Mouse (Mus musculus) limb, embryonic 14.5 days (tissue): ENCODE measurements around the gene Rps5. TPM values are rescaled to one million over a fixed set of nuclear protein-coding genes. Genes with fewer than 3 reads are reported as not detected.
A peak's percentile ranks its signal among the peaks of the same experiment; 100 is the strongest.
"Not testable (repeated sequence)": the region's sequence is repeated elsewhere in the genome, so short reads cannot be mapped to it uniquely, and the experiment has no call there.

Experiments used
- ATAC-seq: fragments of 200-750 bp; cut with Nextera tagmentation; 2 replicates; pipeline ENCODE4 v1.8.0; 2017; ENCODE audit warnings: low read depth, moderate number of reproducible peaks, moderate TSS enrichment; ENCODE audit not compliant: low FRiP score
- DNase-seq: peaks from one replicate; pipeline ENCODE4 v3.0.0-alpha.2; 2015; ENCODE audit warnings: low spot score
- H3K27ac ChIP-seq: fragments of 300-500 bp; sonication (generic); replicated peaks from 2 replicates; pipeline ENCODE4 v1.5.1; 2014; ENCODE audit warnings: low read depth, mild to moderate bottlenecking, low read length, moderate library complexity, mixed read lengths
- H3K27me3 ChIP-seq: fragments of 300-500 bp; sonication (generic); 2 replicates; pipeline ENCODE4 v1.6.1; 2014; ENCODE audit warnings: low read length, mixed read lengths; ENCODE audit not compliant: control insufficient read depth, insufficient read depth
- H3K36me3 ChIP-seq: fragments of 300-500 bp; sonication (generic); 2 replicates; pipeline ENCODE4 v1.6.1; 2014; ENCODE audit warnings: mild to moderate bottlenecking, low read length, moderate library complexity, mixed read lengths; ENCODE audit not compliant: control insufficient read depth, insufficient read depth
- H3K4me1 ChIP-seq: fragments of 300-500 bp; sonication (generic); 2 replicates; pipeline ENCODE4 v1.6.1; 2014; ENCODE audit warnings: antibody characterized with exemption, low read length, mixed read lengths; ENCODE audit not compliant: control insufficient read depth, insufficient read depth
- H3K4me2 ChIP-seq: fragments of 300-500 bp; sonication (generic); replicated peaks from 2 replicates; pipeline ENCODE4 v1.6.1; 2014; ENCODE audit warnings: low read depth, mild to moderate bottlenecking, low read length, moderate library complexity; ENCODE audit not compliant: severe bottlenecking
- H3K4me3 ChIP-seq: fragments of 300-500 bp; sonication (generic); replicated peaks from 2 replicates; pipeline ENCODE4 v1.5.1; 2014; ENCODE audit warnings: low read length
- H3K9ac ChIP-seq: fragments of 300-500 bp; sonication (generic); 2 replicates; pipeline ENCODE4 v1.6.1; 2014; ENCODE audit warnings: mild to moderate bottlenecking, low read depth, low read length, moderate library complexity; ENCODE audit not compliant: severe bottlenecking
- H3K9me3 ChIP-seq: fragments of 300-500 bp; sonication (generic); 2 replicates; pipeline ENCODE4 v1.6.1; 2016; ENCODE audit warnings: low read length; ENCODE audit not compliant: control insufficient read depth
- POLR2A ChIP-seq: fragments of 200-500 bp; IDR thresholded peaks from 2 replicates; pipeline ENCODE4 v1.8.0; 2012; ENCODE audit warnings: inconsistent platforms, mild to moderate bottlenecking, moderate library complexity, borderline replicate concordance; ENCODE audit not compliant: insufficient read depth, insufficient read length; ENCODE audit errors: extremely low read depth
- WGBS: fragments of 180-500 bp; shearing (Covaris S2); extraction: QIAGEN DNeasy Blood & Tissue Kit; methylation state at CpG from one replicate; pipeline ENCODE4 v1.1.7; 2014; 5-methylcytosine and 5-hydroxymethylcytosine counted together
- polyA plus RNA-seq, 2 experiments: library from polyadenylated mRNA; depleted of rRNA in 1 of 2; stranded (reverse) in 1 of 2; unstranded in 1 of 2; fragments of >200 nt; fragmentation: Nextera tagmentation in 1 of 2; extraction: Ambion mirVana in 1 of 2; gene quantifications; 2 replicates each; pipeline versions ENCODE4 v1.2.1 to v1.2.3; 2012 to 2014

Rps5 gene
- polyA plus RNA-seq, 2 experiments, result 1,509 to 3,045 TPM

DNA sequence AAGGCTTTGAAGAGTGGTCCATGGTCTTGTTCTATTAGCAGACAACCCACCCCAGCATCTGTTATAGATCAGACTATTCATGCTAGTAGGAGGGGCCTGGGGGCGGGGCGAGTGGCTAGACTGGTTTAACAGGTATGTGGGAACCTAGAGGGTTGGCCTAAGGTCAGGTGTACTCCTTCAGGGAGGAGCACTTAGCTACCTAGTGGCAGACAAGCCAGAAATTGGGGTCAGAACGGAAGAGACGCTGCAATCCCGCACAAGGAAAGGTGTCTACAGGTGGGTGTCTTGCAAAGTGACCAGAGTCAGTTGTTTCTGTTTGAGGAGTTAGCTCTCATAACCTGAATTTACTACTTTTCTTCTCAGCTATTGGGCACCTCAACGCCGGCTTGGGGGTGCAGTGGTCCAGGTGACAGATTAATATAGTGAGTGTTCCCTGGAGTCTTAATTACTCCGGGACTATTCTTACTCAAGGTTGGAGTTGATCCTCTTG is 5.1 kb downstream of the Rps5 start, which contains the start of gene Rnf225:
Gene Rnf225, plus strand, starts transcription at position 226 of the 490 bp plus-strand sequence.
- 20% methylated on average over 8 of the region's 8 CpGs for WGBS
- no peak within 1 kb of the TSS for H3K27ac ChIP-seq
- peaks cover 25% of the 10 kb centered on the region; the same call in 1 of the 2 replicates for H3K27me3 ChIP-seq
- ATAC-seq (peak; percentile 10; the same call in 1 of the 2 replicates), DNase-seq (peak; percentile 40)
- peak within 1 kb of the TSS; percentile 36 for H3K4me3 ChIP-seq
- H3K9me3 ChIP-seq, result no peaks in the 10 kb centered on the region
- no peak for TF ChIP-seq POLR2A
- H3K9ac ChIP-seq, result peak within 1 kb of the TSS; percentile 45
- H3K36me3 ChIP-seq, result peaks cover 42% of the 10 kb centered on the region
- H3K4me2 ChIP-seq, result peak within 1 kb of the TSS; percentile 53
- peaks cover 10% of the 10 kb centered on the region for H3K4me1 ChIP-seq

- DNase-seq (no peak), ATAC-seq (peak; percentile 42; the same call in 1 of the 2 replicates)
- peak overlapping the region; percentile 45 for H3K9ac ChIP-seq
- no peaks in the 10 kb centered on the region for H3K9me3 ChIP-seq
- H3K4me1 ChIP-seq, result peaks cover 8% of the 10 kb centered on the region
- 2% methylated on average over 53 of the region's 65 CpGs for WGBS
- H3K4me3 ChIP-seq, result peak overlapping the region; percentile 36
- H3K36me3 ChIP-seq, result peaks cover 42% of the 10 kb centered on the region
- H3K4me2 ChIP-seq, result peak overlapping the region; percentile 53
- peaks cover 25% of the 10 kb centered on the region; the same call in 1 of the 2 replicates for H3K27me3 ChIP-seq
- TF ChIP-seq POLR2A, result no peak
- H3K27ac ChIP-seq, result no peak overlapping the region
These were observed 5.9 kb downstream of the Rps5 start for GRCm38 (mm10) chr7:12927693-12928589.

DNA sequence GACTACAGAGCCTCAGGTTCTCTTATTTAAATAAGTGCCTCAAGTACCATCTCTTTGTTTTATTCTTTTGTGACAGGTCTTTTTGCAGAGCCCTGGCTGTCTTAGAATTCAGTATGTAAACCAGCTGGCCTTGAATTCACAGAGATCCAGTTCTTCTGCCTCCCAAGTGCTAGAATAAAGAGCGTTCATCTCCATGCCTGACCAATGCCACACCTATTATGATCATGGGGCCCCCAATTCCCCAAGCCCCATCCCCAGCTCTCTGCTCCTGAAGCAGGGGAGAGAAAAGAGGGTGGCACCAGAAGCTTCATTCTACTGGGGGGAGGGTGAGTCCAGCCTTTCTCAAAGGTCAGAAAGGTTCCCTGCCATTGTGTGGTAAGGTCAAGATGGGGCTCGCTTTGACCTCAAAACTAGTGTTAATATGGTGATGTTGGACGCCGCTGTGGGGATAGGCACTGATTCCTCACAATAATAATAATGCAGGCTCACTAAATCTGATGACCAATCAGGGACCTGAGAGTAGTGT is 11.6 kb downstream of the Rps5 start:
- DNase-seq, result no peak
- TF ChIP-seq POLR2A, result no peak
- 80% methylated on average over 4 of the region's 4 CpGs for WGBS

DNA sequence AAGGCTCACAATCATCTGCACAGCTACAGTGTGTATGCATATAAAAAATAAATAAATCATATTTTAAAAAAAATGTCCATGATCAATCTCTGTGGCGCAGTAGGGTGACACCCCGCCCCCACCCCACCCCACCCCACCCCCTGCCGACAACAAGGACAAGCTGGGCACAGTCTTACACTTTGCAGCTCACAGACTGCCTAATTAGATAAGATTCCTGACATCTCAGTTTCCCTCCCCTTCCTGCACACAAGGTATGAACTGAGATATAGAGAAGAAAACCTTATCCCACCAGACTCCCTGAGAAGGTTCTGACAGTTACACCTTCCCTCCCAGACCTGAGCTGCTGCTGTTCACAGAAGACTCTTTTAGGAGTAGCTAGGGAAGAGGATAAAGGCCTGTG is 12.7 kb downstream of the Rps5 start:
- ATAC-seq (no peak), DNase-seq (no peak)
- H3K4me3 ChIP-seq, result no peak overlapping the region
- no peaks in the 10 kb centered on the region for H3K9me3 ChIP-seq
- H3K9ac ChIP-seq, result no peak overlapping the region
- TF ChIP-seq POLR2A, result no peak
- H3K36me3 ChIP-seq, result no peaks in the 10 kb centered on the region
- H3K4me1 ChIP-seq, result no peaks in the 10 kb centered on the region
- no peak overlapping the region for H3K27ac ChIP-seq
- H3K4me2 ChIP-seq, result no peak overlapping the region
- H3K27me3 ChIP-seq, result no peaks in the 10 kb centered on the region
- WGBS, result 70% methylated on average over 3 of the region's 3 CpGs

More for the DNA sequence above, 11.6 kb downstream of the Rps5 start:
- H3K9me3 ChIP-seq, result no peaks in the 10 kb centered on the region
- no peak overlapping the region for H3K27ac ChIP-seq
- no peaks in the 10 kb centered on the region for H3K27me3 ChIP-seq
- no peak for ATAC-seq
- H3K4me2 ChIP-seq, result no peak overlapping the region
- no peaks in the 10 kb centered on the region for H3K4me1 ChIP-seq
- H3K9ac ChIP-seq, result no peak overlapping the region
- no peak overlapping the region for H3K4me3 ChIP-seq
- no peaks in the 10 kb centered on the region for H3K36me3 ChIP-seq

GRCm38 (mm10) chr7:12937254-12937803 is 15.2 kb downstream of the Rps5 start:
- not testable (repeated sequence) for H3K4me1 ChIP-seq, H3K9ac ChIP-seq, H3K36me3 ChIP-seq, H3K9me3 ChIP-seq, ATAC-seq, H3K27me3 ChIP-seq, DNase-seq, H3K4me3 ChIP-seq, H3K27ac ChIP-seq, H3K4me2 ChIP-seq
- 85% methylated on average over 4 of the region's 4 CpGs for WGBS
